Mouse (Mus musculus) lung, postnatal 36 days (tissue): ENCODE data around the gene Reep1.
"Not testable (repeated sequence)": the region's sequence is repeated elsewhere in the genome, so short reads cannot be mapped to it uniquely, and the experiment has no call there.

Source experiments
- DNase-seq: peaks from one replicate; pipeline ENCODE4 v3.0.0; 2022; ENCODE audit warnings: mixed read lengths

The Reep1 gene

GRCm38 (mm10) chr6:71788348-71788747 is 81.0 kb downstream of the Reep1 start:
- no peak for DNase-seq

- DNase-seq = no peak
These were observed 84.4 kb downstream of the Reep1 start for GRCm38 (mm10) chr6:71791771-71792170.

GRCm38 (mm10) chr6:71799391-71799790 is 92.0 kb downstream of the Reep1 start:
- DNase-seq = no peak

- DNase-seq = no peak
These were observed 93.8 kb downstream of the Reep1 start for GRCm38 (mm10) chr6:71801011-71801713.

- DNase-seq = no peak
These were observed 94.3 kb downstream of the Reep1 start for GRCm38 (mm10) chr6:71801714-71802094.

- DNase-seq = no peak
These were observed 96.2 kb downstream of the Reep1 start for GRCm38 (mm10) chr6:71803609-71804008.

GRCm38 (mm10) chr6:71804061-71804829 is 96.9 kb downstream of the Reep1 start:
- DNase-seq = peak; percentile 60

GRCm38 (mm10) chr6:71806713-71807112 is 99.4 kb downstream of the Reep1 start:
- DNase-seq = no peak

GRCm38 (mm10) chr6:71809890-71810289 is 102.5 kb downstream of the Reep1 start:
- no peak for DNase-seq

- no peak for DNase-seq
These were observed 105.5 kb downstream of the Reep1 start for GRCm38 (mm10) chr6:71812820-71813219.

- DNase-seq = no peak
These were observed 112.5 kb downstream of the Reep1 start for GRCm38 (mm10) chr6:71819764-71820292.

- DNase-seq = no peak
These were observed 115.7 kb downstream of the Reep1 start for GRCm38 (mm10) chr6:71823085-71823484.

- peak; percentile 96 for DNase-seq
These were observed 116.1 kb downstream of the Reep1 start for GRCm38 (mm10) chr6:71823488-71823887.

GRCm38 (mm10) chr6:71823961-71824360 is 116.6 kb downstream of the Reep1 start:
- DNase-seq = no peak

GRCm38 (mm10) chr6:71826869-71827268 is 119.5 kb downstream of the Reep1 start, which contains the start of gene Mrpl35:
Gene Mrpl35, minus strand, starts transcription at chr6:71826969.
- DNase-seq = no peak

- DNase-seq = no peak
These were observed 122.4 kb downstream of the Reep1 start for GRCm38 (mm10) chr6:71829768-71830167.

- DNase-seq = peak; percentile 97
These were observed 123.6 kb downstream of the Reep1 start, which contains the start of gene Immt for GRCm38 (mm10) chr6:71830690-71831580. Gene Immt, plus strand, starts transcription at chr6:71831331.

- peak; percentile 98 for DNase-seq
These were observed 124.2 kb downstream of the Reep1 start for GRCm38 (mm10) chr6:71831581-71831960.

GRCm38 (mm10) chr6:71836811-71837210 is 129.4 kb downstream of the Reep1 start:
- DNase-seq = no peak

GRCm38 (mm10) chr6:71839815-71840214 is 132.5 kb downstream of the Reep1 start:
- no peak for DNase-seq

GRCm38 (mm10) chr6:71840597-71841290 is 133.4 kb downstream of the Reep1 start:
- DNase-seq = no peak

- DNase-seq = not testable (repeated sequence)
These were observed 139.5 kb downstream of the Reep1 start for GRCm38 (mm10) chr6:71846906-71847305.
